Mouse (Mus musculus): ENCODE data around the gene Mkln1. TPM values are rescaled to one million over a fixed set of nuclear protein-coding genes. Genes with fewer than 3 reads are reported as not detected.
"Not testable (repeated sequence)": the region's sequence is repeated elsewhere in the genome, so short reads cannot be mapped to it uniquely, and the experiment has no call there.

The Mkln1 gene
- total RNA-seq, 2 experiments from 2014 or later: 91.8 to 126 TPM

DNA sequence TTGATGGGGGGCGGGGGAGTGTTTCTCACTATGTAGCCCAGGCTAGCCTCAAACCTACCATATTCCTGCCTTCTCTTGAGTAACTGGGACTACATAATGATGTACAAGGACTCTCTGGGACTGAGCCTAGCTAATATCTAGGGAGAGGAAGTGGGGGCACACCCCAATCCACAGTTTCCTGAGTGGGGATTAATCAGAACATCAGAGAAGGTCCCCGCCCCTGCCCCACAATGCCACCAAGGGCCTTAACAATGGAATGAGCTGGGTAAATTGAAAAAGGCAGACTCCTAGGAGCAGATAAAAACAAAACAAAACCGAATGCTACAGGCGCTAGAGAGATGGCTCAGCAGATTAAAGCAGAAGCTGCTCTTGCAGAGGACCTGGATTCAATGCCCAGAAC, 138.7 kb downstream of the Mkln1 start:
- no peak for ATAC-seq (replicated peaks; ENCODE audit: low FRiP score, poor library complexity, severe bottlenecking)

DNA sequence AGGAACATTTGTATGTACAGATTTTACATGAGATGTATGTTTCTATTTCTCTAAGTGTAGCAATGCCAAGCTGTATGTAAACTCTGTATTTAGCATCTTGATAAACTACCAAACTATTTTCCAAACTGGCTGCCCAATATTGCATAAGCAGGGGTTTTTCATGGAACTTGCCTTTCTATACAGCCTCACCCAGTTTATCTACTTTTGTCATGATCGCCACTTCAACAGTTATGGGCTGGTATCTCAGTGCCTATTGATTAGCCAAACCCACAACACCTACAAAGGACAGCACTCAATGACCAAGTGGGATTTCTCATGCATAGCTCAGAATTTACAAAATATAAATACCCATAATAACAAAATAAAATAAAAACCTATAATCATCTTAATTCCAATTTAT, 139.6 kb downstream of the Mkln1 start:
- ATAC-seq (replicated peaks; ENCODE audit: low FRiP score, poor library complexity, severe bottlenecking): no peak

DNA sequence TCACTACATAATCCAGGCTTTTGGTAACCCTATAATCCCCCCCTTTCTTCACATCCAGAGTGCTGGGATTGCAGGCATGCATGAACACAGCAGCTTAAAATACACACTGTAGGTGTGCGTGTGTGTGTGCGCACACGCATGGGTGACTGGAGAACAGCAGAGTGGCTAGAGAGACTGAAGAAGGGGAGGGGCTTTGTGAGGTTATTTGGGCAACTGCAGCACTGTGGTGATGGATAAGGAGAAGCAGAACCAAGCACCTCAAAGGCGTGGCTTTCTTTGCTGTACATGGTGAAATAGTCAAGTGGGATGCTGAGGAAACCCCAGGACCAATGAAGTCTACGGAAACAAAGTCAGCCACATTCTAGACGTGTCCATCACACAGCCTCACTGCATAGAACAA, 141.5 kb downstream of the Mkln1 start:
- ATAC-seq (replicated peaks; ENCODE audit: low FRiP score, poor library complexity, severe bottlenecking): no peak

DNA sequence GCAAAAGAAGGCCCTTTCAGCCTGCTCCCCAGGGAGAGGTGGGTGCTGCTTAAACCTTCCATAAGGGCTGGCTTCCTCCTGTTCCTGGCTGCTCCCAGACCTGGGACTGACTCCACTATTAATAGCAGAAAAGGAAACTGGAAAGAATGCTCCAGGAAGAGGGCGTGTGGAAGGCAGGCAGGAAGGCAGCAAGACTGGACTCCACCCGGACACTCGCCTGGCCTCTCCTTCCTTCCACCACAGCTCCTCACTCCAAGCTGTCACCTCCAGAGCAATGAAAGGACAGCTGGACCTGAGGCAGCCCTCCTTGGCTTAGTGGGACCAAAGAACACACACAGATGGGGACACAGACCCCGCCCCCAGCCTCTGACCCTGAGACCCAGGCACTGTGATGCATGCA, 145.8 kb downstream of the Mkln1 start:
- ATAC-seq (replicated peaks; ENCODE audit: low FRiP score, poor library complexity, severe bottlenecking): no peak

DNA sequence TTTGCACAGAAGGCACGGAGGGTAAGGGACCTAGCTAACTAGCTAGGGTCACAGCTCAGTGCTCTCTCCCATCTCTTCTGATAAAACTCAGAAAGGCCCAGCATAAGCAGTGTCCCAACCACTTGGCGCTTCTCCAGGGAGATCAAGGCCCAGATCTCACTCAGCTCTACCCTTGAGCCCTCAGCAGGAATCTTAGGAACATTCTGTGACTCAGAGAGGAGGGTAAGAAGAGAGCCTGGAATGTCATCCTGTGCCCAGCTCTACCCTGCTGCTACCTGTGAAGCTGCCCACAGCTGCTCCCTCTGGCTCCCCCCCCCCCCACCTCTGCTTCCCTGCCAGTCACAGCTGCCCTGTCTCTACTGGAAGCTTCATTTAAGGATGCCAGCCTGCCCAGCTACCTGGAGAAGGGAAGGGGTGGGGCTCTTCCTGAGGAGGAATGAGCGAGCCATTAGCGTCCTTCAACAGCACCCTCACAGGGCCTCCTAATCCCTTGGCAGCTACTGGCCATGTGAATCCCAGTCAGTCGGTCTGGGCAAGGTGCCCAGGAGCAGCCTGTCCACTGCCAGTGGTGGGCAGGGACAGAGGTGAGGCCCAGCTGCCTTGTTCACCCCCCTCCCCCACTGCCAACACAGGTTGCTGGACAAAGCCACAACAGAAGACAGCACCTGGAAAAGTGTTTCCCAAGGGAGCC, 151.0 kb downstream of the Mkln1 start:
- no peak for ATAC-seq (replicated peaks; ENCODE audit: low FRiP score, poor library complexity, severe bottlenecking)

DNA sequence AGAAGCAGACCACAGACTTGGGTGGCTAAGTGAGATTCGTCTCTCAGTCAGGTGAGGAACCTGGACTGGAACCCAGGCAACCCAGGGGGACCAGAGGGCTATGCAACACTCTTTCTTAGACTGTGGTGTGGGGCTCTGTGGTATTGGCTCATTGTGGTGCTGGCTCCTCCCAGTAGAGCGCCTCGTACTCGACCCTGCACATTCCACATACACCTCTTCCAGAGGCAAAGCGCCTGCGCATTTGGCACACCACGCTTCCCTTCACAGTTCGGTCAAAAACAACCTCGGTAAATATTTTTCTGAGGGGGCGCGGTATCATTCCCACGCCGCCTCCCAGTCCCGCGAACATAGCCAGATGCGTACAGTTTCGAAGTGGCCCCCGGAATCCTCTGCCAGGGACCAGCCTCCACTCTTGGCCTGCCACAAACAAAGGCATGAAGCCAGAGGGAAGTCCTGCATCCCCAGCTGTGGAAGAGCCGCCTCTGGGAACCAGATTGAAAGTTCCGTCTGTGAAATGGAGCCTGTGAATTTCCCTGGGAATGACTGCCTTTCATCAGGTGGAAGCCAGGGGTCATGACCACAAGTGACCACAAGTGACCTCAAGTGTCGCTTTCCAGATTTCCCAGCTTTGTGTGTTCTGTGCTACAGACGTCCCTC, 152.5 kb downstream of the Mkln1 start:
- no peak for ATAC-seq (replicated peaks; ENCODE audit: low FRiP score, poor library complexity, severe bottlenecking)

DNA sequence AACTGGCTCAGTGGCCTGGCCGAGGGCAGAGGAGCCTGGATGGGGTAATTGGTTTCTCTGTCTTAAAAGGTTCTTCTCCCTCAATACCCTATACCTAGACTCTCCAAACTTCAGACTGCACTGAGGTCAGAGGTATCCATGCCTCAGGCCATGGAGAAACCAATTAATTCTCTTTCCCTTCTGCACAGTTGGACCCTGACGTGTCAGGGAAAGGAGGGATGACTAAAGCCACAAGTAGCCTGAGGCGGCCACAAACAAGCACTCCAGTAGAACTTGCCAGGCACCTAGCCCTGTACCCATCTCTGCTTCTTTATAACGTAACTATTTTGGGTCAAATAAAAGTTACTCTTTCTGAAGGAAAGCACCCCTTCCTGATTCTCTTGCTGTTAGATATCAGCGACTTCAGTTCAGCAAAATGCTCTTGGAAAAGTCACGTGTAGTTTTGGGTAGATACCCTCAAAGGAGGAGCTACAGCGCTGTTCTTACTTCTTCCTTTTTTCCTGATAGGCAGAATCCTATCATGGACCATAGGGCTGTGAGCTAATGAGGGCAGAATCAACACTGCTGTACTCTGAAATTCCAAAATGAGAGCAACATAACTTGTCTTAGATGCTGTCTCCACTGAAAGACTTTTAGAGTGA, 158.0 kb downstream of the Mkln1 start:
- ATAC-seq (replicated peaks; ENCODE audit: low FRiP score, poor library complexity, severe bottlenecking): no peak

DNA sequence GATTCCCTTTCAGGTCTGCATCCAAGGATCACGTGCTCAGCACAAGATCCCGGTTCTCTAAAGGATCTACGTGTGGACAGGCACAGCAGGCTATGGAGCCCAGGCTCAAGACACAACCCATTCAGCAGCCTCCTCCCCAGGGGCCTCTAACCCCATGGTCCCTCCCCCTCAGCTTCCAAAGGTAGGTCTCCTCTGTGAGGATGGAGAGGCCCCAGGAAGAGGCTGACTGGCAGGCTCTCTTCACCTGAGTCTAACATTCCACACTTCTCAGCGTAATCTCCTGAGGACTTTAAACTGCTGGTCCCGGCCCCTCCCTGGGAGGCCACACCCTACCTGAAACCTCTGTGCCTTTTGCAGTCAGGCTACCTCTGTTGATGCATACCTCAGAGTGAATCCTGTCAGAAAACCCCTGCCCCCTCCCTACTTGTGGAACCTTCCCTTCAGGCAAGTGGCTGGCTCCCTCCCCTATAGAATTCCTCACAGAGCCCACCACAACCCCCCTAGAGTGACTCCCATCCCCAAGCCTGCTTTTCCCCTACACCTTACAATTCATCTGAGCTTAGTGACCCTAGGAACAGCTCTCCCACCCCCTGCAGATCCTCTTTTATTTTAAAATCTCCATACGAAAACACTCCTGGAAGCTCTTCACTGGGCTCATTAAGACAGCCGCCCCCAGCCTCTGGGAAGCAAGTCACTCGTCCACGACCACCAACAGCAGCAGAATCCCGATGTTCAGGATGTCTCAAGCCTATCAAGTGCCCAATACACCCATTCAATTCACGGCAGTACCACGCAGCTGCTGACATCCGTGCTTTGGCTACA, 161.8 kb downstream of the Mkln1 start:
- ATAC-seq (replicated peaks; ENCODE audit: low FRiP score, poor library complexity, severe bottlenecking): no peak

DNA sequence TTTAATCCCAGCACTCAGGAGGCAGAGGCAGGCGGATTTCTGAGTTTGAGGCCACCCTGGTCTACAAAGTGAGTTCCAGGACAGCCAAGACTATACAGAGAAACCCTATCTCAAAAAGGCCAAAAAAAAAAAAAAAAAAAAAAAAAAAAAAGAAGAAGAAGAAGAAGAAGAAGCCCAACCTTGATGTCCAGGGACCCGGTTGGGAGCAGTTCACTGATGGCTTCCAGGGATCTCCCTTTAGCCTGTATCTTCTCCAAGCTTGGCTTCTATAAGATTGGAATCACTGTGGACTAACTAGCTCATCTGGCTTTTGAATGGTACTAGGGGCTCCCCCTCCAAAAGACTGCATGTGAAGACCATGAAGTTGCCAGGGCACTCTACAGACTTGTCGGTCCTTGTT, 163.4 kb downstream of the Mkln1 start:
- not testable (repeated sequence) for ATAC-seq (replicated peaks; ENCODE audit: low FRiP score, poor library complexity, severe bottlenecking)

DNA sequence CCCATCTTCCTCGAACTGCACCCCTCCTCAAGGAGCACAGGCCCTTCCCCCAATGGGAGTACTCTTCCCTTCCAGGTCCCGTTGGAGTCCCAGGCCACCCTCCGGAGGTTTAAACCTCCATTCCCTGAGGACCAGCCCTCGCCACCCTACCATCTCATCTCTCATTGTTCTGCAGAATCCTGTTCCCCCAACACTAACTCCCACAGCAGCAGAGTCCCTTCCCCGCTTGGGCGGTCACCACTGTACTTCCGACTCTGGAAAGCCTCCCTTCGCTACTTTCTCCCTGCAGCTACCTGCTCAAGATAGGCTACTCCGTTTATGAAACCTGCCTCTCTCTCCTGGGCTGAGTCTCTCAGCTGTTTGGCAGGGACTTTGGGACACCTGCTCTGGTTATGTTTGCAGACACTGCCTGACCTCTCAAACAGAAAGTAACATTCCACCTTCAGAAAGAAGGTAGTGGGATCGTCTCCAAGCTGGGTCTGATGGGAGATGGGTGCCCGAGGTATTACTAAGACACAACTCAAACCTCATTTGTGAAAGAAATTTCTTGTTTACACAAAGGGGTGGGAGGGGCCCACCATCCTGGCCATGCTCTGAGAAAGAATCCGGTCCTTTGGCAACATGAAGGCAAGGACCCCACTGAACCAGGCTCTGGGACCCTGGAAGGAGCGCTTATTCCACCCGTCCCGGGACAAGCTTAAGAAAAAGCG, 164.0 kb downstream of the Mkln1 start:
- no peak for ATAC-seq (replicated peaks; ENCODE audit: low FRiP score, poor library complexity, severe bottlenecking)

DNA sequence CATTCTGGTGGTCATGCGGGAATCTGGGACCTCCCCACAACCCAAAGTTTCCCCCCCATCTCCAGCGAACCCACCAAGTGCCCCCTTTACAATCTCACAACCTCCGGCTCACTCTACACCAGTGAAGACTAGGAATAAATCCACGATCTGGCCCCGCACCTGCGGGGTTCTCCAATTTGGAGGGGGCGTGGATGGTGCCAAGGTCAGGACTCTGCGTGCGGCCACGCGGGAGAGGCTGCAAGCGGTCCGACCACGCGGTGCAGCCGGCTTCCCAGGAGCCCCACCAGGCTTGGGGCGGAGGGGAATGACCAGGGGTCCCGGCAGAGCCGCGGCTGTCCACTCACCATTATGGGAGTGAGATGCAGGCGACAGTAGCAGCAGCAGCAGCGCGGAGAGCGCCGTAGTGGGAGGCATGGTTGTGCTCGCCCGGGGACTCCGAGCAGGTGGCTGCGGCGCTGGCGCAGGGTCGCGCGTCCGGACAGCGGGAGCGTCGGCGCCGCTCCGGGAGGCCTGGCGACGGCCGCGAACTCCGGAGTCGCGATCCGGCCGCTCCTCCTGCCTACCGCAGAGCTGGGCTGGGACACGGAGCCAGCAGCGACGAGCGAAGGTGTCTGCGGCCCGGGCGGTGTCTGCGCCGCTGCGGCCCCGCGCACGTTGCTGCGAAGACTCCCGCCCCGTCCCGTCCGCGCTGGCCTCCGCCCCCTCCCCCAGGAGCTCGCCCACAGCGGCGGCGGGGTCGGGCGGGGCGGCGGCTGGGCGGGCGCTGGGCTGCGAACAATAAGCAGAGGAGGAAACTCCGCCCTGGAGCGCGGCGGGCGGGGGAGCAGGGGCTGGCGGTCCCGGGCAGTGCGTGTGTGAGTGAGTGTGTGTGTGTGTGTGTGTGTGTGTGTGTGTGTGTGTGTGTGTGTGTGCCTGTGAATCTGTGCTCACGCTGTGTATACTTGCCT, 165.0 kb downstream of the Mkln1 start, which contains the start of gene Podxl:
TSS of gene Podxl (minus strand) at position 747 of the 947 bp plus-strand sequence.
- ATAC-seq (replicated peaks; ENCODE audit: low FRiP score, poor library complexity, severe bottlenecking): no peak

DNA sequence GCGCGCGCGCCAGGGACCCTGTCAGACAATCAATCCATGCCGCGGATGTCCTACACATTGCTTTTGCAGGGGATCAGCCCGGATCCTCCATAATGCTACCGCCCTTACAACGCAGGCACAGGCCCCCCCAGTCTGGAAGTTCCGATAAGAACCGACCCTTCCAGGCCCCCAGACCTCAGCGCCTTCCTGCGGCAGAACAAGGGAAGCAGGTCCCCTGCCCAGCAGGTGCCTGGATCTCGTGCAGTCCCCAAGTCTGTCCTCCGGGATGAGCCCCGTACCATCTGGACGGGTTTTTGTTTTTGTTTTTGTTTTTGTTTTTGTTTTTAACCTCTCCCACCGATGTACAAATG, 165.6 kb downstream of the Mkln1 start:
- no peak for ATAC-seq (replicated peaks; ENCODE audit: low FRiP score, poor library complexity, severe bottlenecking)

DNA sequence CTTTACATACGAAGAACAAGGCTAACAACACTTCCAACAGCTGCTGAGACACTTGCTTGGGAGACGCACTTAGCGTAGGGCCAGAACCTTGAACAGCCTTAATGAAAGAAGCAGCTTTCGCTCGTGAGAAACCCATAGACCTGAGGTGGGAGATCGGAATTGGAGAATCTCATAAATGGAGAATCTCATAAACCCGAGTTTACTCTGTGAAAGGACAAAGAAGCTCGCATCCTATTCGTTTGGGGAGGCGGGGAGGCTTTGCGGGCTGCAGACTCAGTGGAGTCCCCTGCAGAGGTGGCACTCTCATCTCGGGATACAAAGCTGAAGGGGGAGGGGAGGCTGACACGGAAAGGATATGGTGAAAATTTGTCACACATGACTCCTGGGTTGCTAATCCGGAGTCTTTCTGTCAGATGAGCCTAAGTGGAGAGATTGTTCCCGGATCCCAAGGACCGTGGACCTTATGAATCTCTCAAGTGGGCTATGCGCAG, 166.4 kb downstream of the Mkln1 start:
- ATAC-seq (replicated peaks; ENCODE audit: low FRiP score, poor library complexity, severe bottlenecking): no peak

Other genes starting within 250 kb of the Mkln1 start
- gene Podxl, start 165.2 kb downstream of the Mkln1 start, total RNA-seq (2015; ENCODE audit: low replicate concordance): not detected in 2 replicates
- gene Podxl, start 165.2 kb downstream of the Mkln1 start, total RNA-seq (2017; ENCODE audit: low replicate concordance): not detected in 2 replicates